Mouse (Mus musculus) G1E (cell line): ENCODE measurements around the gene BC035044. TPM values are rescaled to one million over a fixed set of nuclear protein-coding genes. Genes with fewer than 3 reads are reported as not detected.

Source experiments
- ATAC-seq: 2 replicates; pipeline ENCODE4 v1.8.0; 2016; ENCODE audit warnings: mild to moderate bottlenecking; ENCODE audit not compliant: insufficient number of reproducible peaks, poor library complexity, low FRiP score, severe bottlenecking; ENCODE audit errors: extremely low read depth
- DNase-seq: peaks from one replicate; pipeline ENCODE4 v3.0.0; 2012; ENCODE audit warnings: low spot score
- H3K27me3 ChIP-seq: 2 replicates; pipeline ENCODE4 v1.6.1; 2012; ENCODE audit warnings: mild to moderate bottlenecking, low read length, inconsistent platforms; ENCODE audit not compliant: insufficient read depth
- H3K36me3 ChIP-seq: replicated peaks from 2 replicates; pipeline ENCODE3; 2012; ENCODE audit warnings: mild to moderate bottlenecking, inconsistent platforms
- H3K4me1 ChIP-seq: 2 replicates; pipeline ENCODE4 v1.6.1; 2012; ENCODE audit warnings: low read depth, low read length, inconsistent platforms, mixed read lengths; ENCODE audit not compliant: insufficient read depth
- H3K4me3 ChIP-seq: 2 replicates; pipeline ENCODE4 v1.5.1; 2012; ENCODE audit warnings: low read depth, mild to moderate bottlenecking, inconsistent platforms, low read length, moderate library complexity, mixed read lengths
- H3K9me3 ChIP-seq: replicated peaks from 2 replicates; pipeline ENCODE4 v1.6.1; 2012; ENCODE audit warnings: inconsistent platforms
- CTCF ChIP-seq: IDR thresholded peaks from 2 replicates; pipeline ENCODE4 v1.5.1; 2012; ENCODE audit warnings: low read depth, low read length, inconsistent platforms, mixed read lengths
- GATA1 ChIP-seq: IDR thresholded peaks from 2 replicates; pipeline ENCODE4 v1.6.1; 2012; ENCODE audit warnings: borderline replicate concordance, low read length, inconsistent platforms, mixed read lengths
- GATA2 ChIP-seq: IDR thresholded peaks from 2 replicates; pipeline ENCODE4 v1.6.1; 2012; ENCODE audit warnings: low read depth, low read length, inconsistent platforms, borderline replicate concordance
- POLR2AphosphoS5 ChIP-seq: IDR thresholded peaks from 2 replicates; pipeline ENCODE4 v1.6.1; 2012; ENCODE audit warnings: low read depth, low read length, inconsistent platforms; ENCODE audit not compliant: insufficient replicate concordance
- TAL1 ChIP-seq: conservative IDR thresholded peaks from 2 replicates; pipeline ENCODE4 v1.6.1; 2012; ENCODE audit warnings: low read depth, low read length, inconsistent platforms, mixed read lengths
- polyA plus RNA-seq: library from polyadenylated mRNA; stranded (reverse); fragments of >175 nt; gene quantifications from 2 replicates; pipeline ENCODE4 v1.2.3, GENCODE M21; 2012
- total RNA-seq, 2 experiments: library from RNA; stranded (forward) in 1 of 2; stranded (reverse) in 1 of 2; fragments of 200-1000 nt in 1 of 2; fragments of >200 nt in 1 of 2; fragmentation: Nextera tagmentation in 1 of 2; gene quantifications; 2 replicates each; pipeline ENCODE4 v1.2.3; 2014 to 2017

BC035044 gene
- total and polyA plus RNA-seq, 3 experiments: 0.05 TPM; not detected in 2

DNA sequence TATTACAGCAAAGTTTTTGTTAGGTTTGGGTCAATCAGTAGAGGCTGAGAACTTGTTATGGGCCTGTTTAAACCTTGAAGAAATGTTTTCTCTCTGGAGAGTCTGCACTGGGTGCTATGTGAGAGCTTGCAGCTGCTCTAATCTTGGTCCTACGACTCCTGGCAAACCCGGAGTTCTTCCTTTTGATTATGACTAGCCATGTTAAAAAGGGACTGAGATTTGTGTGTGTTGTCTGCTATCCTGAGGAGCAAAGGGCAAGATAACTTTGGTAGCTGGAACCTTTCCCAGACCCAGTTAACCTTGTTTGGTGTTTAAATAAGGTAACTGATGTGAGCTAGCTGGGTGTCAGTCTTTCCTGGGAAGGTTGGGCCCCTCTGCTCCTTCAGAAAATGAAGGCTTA is 40.3 kb downstream of the BC035044 start:
- Histone ChIP-seq H3K36me3 (no peaks in the 10 kb centered on the region), H3K4me1 (no peaks in the 10 kb centered on the region), H3K4me3 (no peak overlapping the region), H3K27me3 (no peaks in the 10 kb centered on the region), H3K9me3 (peaks cover 43% of the 10 kb centered on the region)
- TF ChIP-seq POLR2AphosphoS5 (no peak), GATA1 (no peak), CTCF (no peak), GATA2 (no peak), TAL1 (no peak)
- DNase-seq (no peak), ATAC-seq (no peak)

DNA sequence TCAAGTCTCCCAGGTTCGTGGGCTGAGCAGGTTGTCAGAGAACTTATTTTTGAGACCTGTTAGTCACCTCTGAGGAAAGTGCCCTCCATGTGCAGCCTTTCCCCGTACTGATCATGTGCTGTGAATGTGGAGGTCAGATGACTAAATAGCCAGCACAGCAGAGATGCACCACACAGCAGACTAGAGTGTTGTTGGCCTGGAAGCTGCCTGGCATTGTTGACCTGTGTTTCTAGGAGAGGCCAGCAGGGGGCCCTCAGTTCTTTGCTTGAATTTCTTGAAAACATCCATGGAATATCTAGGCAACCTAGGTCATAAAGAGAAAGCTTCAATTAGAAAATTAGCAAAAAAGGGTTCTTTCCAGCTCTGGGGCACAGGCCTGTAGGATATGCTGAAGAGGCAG is 41.0 kb downstream of the BC035044 start:
- Histone ChIP-seq H3K4me3 (no peak overlapping the region), H3K4me1 (no peaks in the 10 kb centered on the region), H3K27me3 (no peaks in the 10 kb centered on the region), H3K36me3 (no peaks in the 10 kb centered on the region), H3K9me3 (peaks cover 44% of the 10 kb centered on the region)
- no peak for DNase-seq
- peak; percentile 41 for ATAC-seq
- TF ChIP-seq GATA2: no peak
- no peak for TF ChIP-seq CTCF

DNA sequence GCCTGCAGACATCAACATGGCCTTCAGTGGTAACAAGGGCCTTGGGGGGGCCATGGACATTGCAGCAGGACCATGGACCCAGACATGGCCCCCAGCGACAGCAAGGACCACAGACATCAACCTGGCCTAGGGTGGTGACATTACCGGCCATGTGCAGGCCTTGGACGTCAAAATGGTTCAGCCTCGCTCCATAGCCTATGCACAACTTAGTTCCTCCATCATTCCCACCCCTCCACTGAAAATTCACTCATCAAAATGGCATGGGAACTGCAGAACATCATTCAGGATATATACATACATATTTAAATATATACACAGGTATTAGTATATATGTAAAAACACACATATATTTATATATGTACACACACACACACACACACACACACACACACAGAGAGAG is 43.5 kb downstream of the BC035044 start:
- peaks cover 3% of the 10 kb centered on the region; the same call in 1 of the 2 replicates for H3K4me1 ChIP-seq
- TF ChIP-seq CTCF (no peak), TAL1 (no peak), POLR2AphosphoS5 (no peak), GATA1 (no peak), GATA2 (no peak)
- H3K9me3 ChIP-seq: peaks cover 44% of the 10 kb centered on the region
- ATAC-seq (no peak), DNase-seq (no peak)
- no peak overlapping the region; the same call in 1 of the 2 replicates for H3K4me3 ChIP-seq
- peaks cover 3% of the 10 kb centered on the region; the same call in 1 of the 2 replicates for H3K27me3 ChIP-seq
- no peaks in the 10 kb centered on the region for H3K36me3 ChIP-seq

DNA sequence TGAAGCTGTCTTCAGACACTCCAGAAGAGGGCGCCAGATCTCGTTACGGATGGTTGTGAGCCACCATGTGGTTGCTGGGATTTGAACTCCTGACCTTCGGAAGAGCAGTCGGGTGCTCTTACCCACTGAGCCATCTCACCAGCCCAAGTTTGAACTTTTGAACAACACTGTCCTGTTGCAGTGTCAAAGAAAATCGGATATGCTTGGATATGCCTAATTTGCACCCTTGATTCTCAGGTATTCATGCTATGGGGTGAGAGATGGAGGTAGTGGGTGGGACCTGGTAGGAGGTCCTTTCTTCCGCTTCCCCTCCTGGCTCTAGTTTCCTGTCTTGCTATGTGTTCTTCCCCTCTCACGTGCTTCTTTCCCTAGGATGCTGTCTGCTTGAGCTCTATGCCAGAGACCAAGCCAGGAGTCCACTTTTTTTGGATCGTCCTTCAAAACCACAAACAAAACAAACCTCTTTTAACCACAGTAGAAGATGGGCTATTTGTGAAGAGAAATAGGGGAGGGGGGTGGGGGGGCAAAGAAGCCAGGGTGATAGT is 44.9 kb downstream of the BC035044 start:
- no peak for DNase-seq
- Histone ChIP-seq H3K4me3 (no peak overlapping the region), H3K4me1 (peaks cover 3% of the 10 kb centered on the region; the same call in 1 of the 2 replicates)

DNA sequence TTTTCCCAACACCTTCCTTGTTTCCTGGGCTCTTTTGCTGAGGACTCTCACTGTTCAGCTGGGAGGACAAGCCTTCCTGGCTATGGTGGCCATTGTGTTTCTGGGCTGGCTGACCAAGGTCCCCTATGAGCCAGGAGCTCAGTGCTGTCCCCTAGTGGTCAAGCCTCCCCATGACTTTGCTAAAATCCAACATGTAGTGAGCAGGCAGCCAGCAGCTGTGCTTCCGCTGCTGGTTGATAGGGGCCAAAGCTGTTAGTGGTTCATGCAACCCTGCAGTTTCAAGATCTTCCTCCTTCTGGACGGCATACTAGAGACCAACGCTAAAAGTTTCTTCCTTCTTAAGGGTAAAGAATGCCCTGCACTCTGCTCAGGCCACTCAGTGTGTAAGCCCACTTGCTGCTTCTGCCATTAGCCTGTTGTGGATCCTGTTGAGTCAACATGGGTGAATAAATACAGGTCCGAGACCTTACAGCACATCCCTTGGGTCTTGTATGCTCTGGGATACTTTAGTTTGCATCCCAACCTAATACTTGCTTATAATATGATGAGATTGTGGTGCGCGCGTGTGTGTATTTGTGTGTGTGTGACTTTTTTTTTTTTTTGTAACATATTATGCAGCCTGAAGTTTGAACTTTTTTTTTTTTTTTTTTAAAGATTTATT is 45.5 kb downstream of the BC035044 start:
- ATAC-seq (no peak), DNase-seq (no peak)
- H3K4me1 ChIP-seq: peaks cover 3% of the 10 kb centered on the region; the same call in 1 of the 2 replicates
- H3K36me3 ChIP-seq: no peaks in the 10 kb centered on the region
- peaks cover 3% of the 10 kb centered on the region; the same call in 1 of the 2 replicates for H3K27me3 ChIP-seq
- TF ChIP-seq CTCF (peak; percentile 48; the same call in 1 of the 2 replicates), GATA2 (no peak)
- H3K4me3 ChIP-seq: no peak overlapping the region
- H3K9me3 ChIP-seq: peaks cover 46% of the 10 kb centered on the region

More for the DNA sequence above, 44.9 kb downstream of the BC035044 start:
- TF ChIP-seq POLR2AphosphoS5: no peak
- no peak for TF ChIP-seq TAL1
- no peak for TF ChIP-seq CTCF
- TF ChIP-seq GATA2: no peak
- no peak for TF ChIP-seq GATA1
- no peak for ATAC-seq
- Histone ChIP-seq H3K9me3 (peaks cover 46% of the 10 kb centered on the region), H3K36me3 (no peaks in the 10 kb centered on the region), H3K27me3 (peaks cover 3% of the 10 kb centered on the region; the same call in 1 of the 2 replicates)

DNA sequence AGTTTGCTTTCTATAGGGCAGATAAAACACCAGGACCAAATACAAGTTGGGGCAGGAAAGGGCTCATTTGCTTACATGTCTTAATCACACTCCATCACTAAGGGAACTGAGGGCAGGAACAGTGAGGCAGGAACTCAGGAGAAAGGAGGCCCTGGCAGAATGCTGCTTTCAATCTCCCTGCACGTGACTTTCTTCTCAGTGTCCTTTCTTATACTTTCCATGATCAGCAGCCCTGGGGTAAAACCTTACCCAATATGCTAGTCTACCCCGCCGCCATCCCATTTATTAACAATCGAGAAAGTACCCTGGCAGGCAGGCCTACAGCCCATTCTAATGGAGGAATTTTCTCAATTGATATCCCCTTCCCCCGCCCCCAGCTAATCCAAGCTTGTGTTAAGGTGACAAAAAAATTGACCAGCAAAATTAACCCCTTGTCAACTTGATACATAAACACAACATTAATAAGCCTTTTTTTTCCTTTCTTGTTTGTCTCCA is 46.3 kb downstream of the BC035044 start:
- no peak for ATAC-seq
- H3K27me3 ChIP-seq: peaks cover 3% of the 10 kb centered on the region; the same call in 1 of the 2 replicates
- TF ChIP-seq CTCF (no peak), GATA2 (no peak), GATA1 (no peak)
- DNase-seq: no peak
- no peak overlapping the region for H3K4me3 ChIP-seq
- H3K36me3 ChIP-seq: no peaks in the 10 kb centered on the region
- H3K9me3 ChIP-seq: peaks cover 47% of the 10 kb centered on the region
- H3K4me1 ChIP-seq: peaks cover 3% of the 10 kb centered on the region; the same call in 1 of the 2 replicates

DNA sequence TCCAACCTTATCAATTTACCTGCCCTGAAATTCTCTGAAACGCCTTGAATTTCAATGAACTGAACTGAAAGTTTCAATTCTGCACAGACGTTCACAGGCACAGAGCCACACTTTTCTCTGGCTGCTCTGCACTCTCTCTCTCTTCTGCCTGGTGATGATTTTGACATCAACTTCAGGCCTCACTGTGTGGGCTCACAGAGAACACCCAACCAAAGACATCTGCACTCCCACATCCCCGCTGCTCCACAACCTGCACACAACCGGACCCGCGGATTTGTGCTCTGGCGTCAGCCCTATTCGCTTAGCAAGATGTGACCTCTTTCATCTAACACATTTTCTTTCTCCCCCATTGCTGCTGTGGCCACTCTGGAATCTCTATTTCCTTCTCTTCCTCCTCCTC is 46.8 kb downstream of the BC035044 start:
- DNase-seq (no peak), ATAC-seq (no peak)
- Histone ChIP-seq H3K9me3 (peaks cover 52% of the 10 kb centered on the region), H3K36me3 (no peaks in the 10 kb centered on the region), H3K4me1 (peaks cover 8% of the 10 kb centered on the region), H3K27me3 (peaks cover 3% of the 10 kb centered on the region; the same call in 1 of the 2 replicates), H3K4me3 (no peak overlapping the region)
- no peak for TF ChIP-seq GATA1
- TF ChIP-seq POLR2AphosphoS5: no peak
- TF ChIP-seq TAL1: no peak
- no peak for TF ChIP-seq CTCF
- TF ChIP-seq GATA2: no peak
